Mouse (Mus musculus) adrenal gland, postnatal 36 days (tissue): ENCODE results near the gene Camk2b. TPM values are rescaled to one million over a fixed set of nuclear protein-coding genes. Genes with fewer than 3 reads are reported as not detected.
A peak's percentile ranks its signal among the peaks of the same experiment; 100 is the strongest.
"Not testable (repeated sequence)": the region's sequence is repeated elsewhere in the genome, so short reads cannot be mapped to it uniquely, and the experiment has no call there.

Experiments used
- DNase-seq, 2 experiments: peaks; one replicate each; pipeline ENCODE4 v3.0.0; 2021; ENCODE audit warnings: mixed read lengths in 1 of 2
- total RNA-seq, 2 experiments: library from RNA; stranded (reverse); gene quantifications; 2 replicates each; pipeline ENCODE4 v1.2.3; 2021

Gene Camk2b
- total RNA-seq, 2 experiments from 2014 or later, result 7.8 to 14.5 TPM

GRCm38 (mm10) chr11:5945096-5945495 is 121.1 kb downstream of the Camk2b start:
- peak; percentile 67 to 81 for DNase-seq

GRCm38 (mm10) chr11:5942966-5943365 is 123.2 kb downstream of the Camk2b start:
- no peak for DNase-seq

- not testable (repeated sequence) for DNase-seq
Observed at GRCm38 (mm10) chr11:5934531-5934930, 131.6 kb downstream of the Camk2b start.

GRCm38 (mm10) chr11:5931947-5932346 is 134.2 kb downstream of the Camk2b start:
- peak in 1 of 2 experiments; percentile 47 for DNase-seq

GRCm38 (mm10) chr11:5930578-5930977 is 135.6 kb downstream of the Camk2b start:
- no peak for DNase-seq

- peak; percentile 35 to 37 for DNase-seq
Observed at GRCm38 (mm10) chr11:5926696-5927220, 139.4 kb downstream of the Camk2b start.

- DNase-seq, result no peak
Observed at GRCm38 (mm10) chr11:5924699-5925098, 141.5 kb downstream of the Camk2b start.

GRCm38 (mm10) chr11:5920323-5920960 is 145.7 kb downstream of the Camk2b start:
- DNase-seq, result peak in 1 of 2 experiments; percentile 36

Other genes starting within 250 kb of the Camk2b start
- gene Polm, start 228.3 kb downstream of the Camk2b start, total RNA-seq, result 1 to 10 TPM; 5.6 to 6.9 TPM
- 100 to 1,000 TPM; 372 to 401 TPM for gene Aebp1, start 204.4 kb downstream of the Camk2b start, total RNA-seq
- gene Pold2, start 188.1 kb downstream of the Camk2b start, total RNA-seq, result 10 to 100 TPM; 44.3 to 50.2 TPM
- not detected for gene Myl7, start 167.6 kb downstream of the Camk2b start, total RNA-seq
- gene Gck, start 116.3 kb downstream of the Camk2b start, total RNA-seq, result 1 to 10 TPM; 2.1 to 2.4 TPM
- gene Ykt6, start 110.7 kb downstream of the Camk2b start, total RNA-seq, result 10 to 100 TPM; 70.0 to 86.4 TPM
- gene A730071L15Rik, start 133.7 kb upstream of the Camk2b start, total RNA-seq, result under 1 TPM in 1 of 2 experiments, not detected in 1; 0.16 TPM
- gene Nudcd3, start 134.1 kb upstream of the Camk2b start, total RNA-seq, result 10 to 100 TPM; 55.4 to 64.7 TPM
- under 1 TPM; 0.07 TPM for gene Npc1l1, start 163.8 kb upstream of the Camk2b start, total RNA-seq
- gene Ddx56, start 201.4 kb upstream of the Camk2b start, total RNA-seq, result 10 to 100 TPM; 55.5 to 59.4 TPM
- gene Tmed4, start 208.5 kb upstream of the Camk2b start, total RNA-seq, result 100 to 1,000 TPM; 105 to 114 TPM
- gene Ogdh, start 225.3 kb upstream of the Camk2b start, total RNA-seq, result 100 to 1,000 TPM; 515 to 618 TPM